Mouse (Mus musculus) heart, embryonic 15.5 days (tissue): ENCODE results near the gene Tbc1d15. TPM values are rescaled to one million over a fixed set of nuclear protein-coding genes. Genes with fewer than 3 reads are reported as not detected.

ENCODE experiments used
- ATAC-seq: fragments of 200-750 bp; cut with Nextera tagmentation; replicated peaks from 2 replicates; pipeline ENCODE4 v1.8.0; 2017; ENCODE audit warnings: low read depth, moderate TSS enrichment; ENCODE audit not compliant: insufficient number of reproducible peaks, insufficient read depth, low FRiP score
- H3K27ac ChIP-seq: fragments of 300-500 bp; sonication (generic); 2 replicates; pipeline ENCODE4 v1.5.1; 2015; ENCODE audit warnings: mild to moderate bottlenecking, inconsistent platforms
- H3K27me3 ChIP-seq: fragments of 300-500 bp; sonication (generic); 2 replicates; pipeline ENCODE4 v1.6.1; 2015; ENCODE audit warnings: inconsistent platforms
- H3K36me3 ChIP-seq: fragments of 300-500 bp; sonication (generic); 2 replicates; pipeline ENCODE4 v1.6.1; 2015; ENCODE audit warnings: mild to moderate bottlenecking, inconsistent platforms
- H3K4me1 ChIP-seq: fragments of 300-500 bp; sonication (generic); replicated peaks from 2 replicates; pipeline ENCODE4 v1.6.1; 2015; ENCODE audit warnings: inconsistent platforms
- H3K4me2 ChIP-seq: fragments of 300-500 bp; sonication (generic); 2 replicates; pipeline ENCODE4 v1.6.1; 2015; ENCODE audit warnings: inconsistent platforms, mild to moderate bottlenecking, moderate library complexity
- H3K4me3 ChIP-seq: fragments of 300-500 bp; sonication (generic); 2 replicates; pipeline ENCODE4 v1.5.1; 2015; ENCODE audit warnings: mild to moderate bottlenecking, inconsistent platforms
- H3K9ac ChIP-seq: fragments of 300-500 bp; sonication (generic); 2 replicates; pipeline ENCODE4 v1.6.1; 2015; ENCODE audit warnings: mild to moderate bottlenecking, inconsistent platforms
- H3K9me3 ChIP-seq: fragments of 300-500 bp; sonication (generic); replicated peaks from 2 replicates; pipeline ENCODE4 v1.6.1; 2016; ENCODE audit warnings: inconsistent platforms
- WGBS: fragments of 180-500 bp; shearing (Covaris S2); methylation state at CpG from one replicate; pipeline ENCODE4 v1.1.7; 2015; ENCODE audit warnings: mixed read lengths; 5-methylcytosine and 5-hydroxymethylcytosine counted together
- polyA plus RNA-seq: library from polyadenylated mRNA; unstranded; fragments of >200 nt; fragmentation: Nextera tagmentation; extraction: Ambion mirVana; gene quantifications from 2 replicates; pipeline ENCODE4 v1.2.1, GENCODE M21; 2015

Tbc1d15 gene
- polyA plus RNA-seq, 1 experiment from 2014 or later: 32.9 TPM

GRCm38 (mm10) chr10:115271649-115272048, 20.4 kb upstream of the Tbc1d15 start:
- no peaks in the 10 kb centered on the region for H3K27me3 ChIP-seq
- H3K36me3 ChIP-seq: no peaks in the 10 kb centered on the region
- WGBS: 63% methylated on average over 5 of the region's 5 CpGs
- no peak overlapping the region for H3K4me3 ChIP-seq
- 0 out of 2 replicates have a peak, but pooled peaks cover 3% of the 10 kb centered on the region for H3K9me3 ChIP-seq
- H3K27ac ChIP-seq: no peak overlapping the region
- H3K4me1 ChIP-seq: no peaks in the 10 kb centered on the region
- no peak overlapping the region for H3K9ac ChIP-seq
- ATAC-seq: no peak
- H3K4me2 ChIP-seq: no peak overlapping the region

GRCm38 (mm10) chr10:115270612-115271390, 19.5 kb upstream of the Tbc1d15 start:
- ATAC-seq: no peak
- Histone ChIP-seq H3K4me1 (no peaks in the 10 kb centered on the region), H3K4me3 (no peak overlapping the region), H3K9ac (no peak overlapping the region), H3K9me3 (0 out of 2 replicates have a peak, but pooled peaks cover 3% of the 10 kb centered on the region), H3K27me3 (no peaks in the 10 kb centered on the region), H3K27ac (no peak overlapping the region), H3K36me3 (no peaks in the 10 kb centered on the region), H3K4me2 (no peak overlapping the region)
- WGBS: 84% methylated on average over 12 of the region's 12 CpGs

GRCm38 (mm10) chr10:115262926-115263562, 11.8 kb upstream of the Tbc1d15 start:
- 62% methylated on average over 5 of the region's 5 CpGs for WGBS
- Histone ChIP-seq H3K9me3 (no peaks in the 10 kb centered on the region), H3K27me3 (no peaks in the 10 kb centered on the region), H3K4me2 (no peak overlapping the region), H3K4me1 (no peaks in the 10 kb centered on the region), H3K36me3 (no peaks in the 10 kb centered on the region), H3K27ac (no peak overlapping the region), H3K4me3 (no peak overlapping the region), H3K9ac (no peak overlapping the region)
- ATAC-seq: no peak

GRCm38 (mm10) chr10:115262261-115262660, 11.0 kb upstream of the Tbc1d15 start:
- no peak for ATAC-seq
- no peaks in the 10 kb centered on the region for H3K27me3 ChIP-seq
- H3K4me3 ChIP-seq: no peak overlapping the region
- no peaks in the 10 kb centered on the region for H3K9me3 ChIP-seq
- no peaks in the 10 kb centered on the region for H3K36me3 ChIP-seq
- H3K9ac ChIP-seq: no peak overlapping the region
- WGBS: 74% methylated on average over 2 of the region's 2 CpGs
- H3K27ac ChIP-seq: no peak overlapping the region
- H3K4me2 ChIP-seq: no peak overlapping the region
- no peaks in the 10 kb centered on the region for H3K4me1 ChIP-seq

GRCm38 (mm10) chr10:115261428-115261827, 10.2 kb upstream of the Tbc1d15 start:
- Histone ChIP-seq H3K4me1 (no peaks in the 10 kb centered on the region), H3K4me3 (no peak overlapping the region), H3K4me2 (no peak overlapping the region), H3K9ac (no peak overlapping the region), H3K27ac (no peak overlapping the region), H3K36me3 (no peaks in the 10 kb centered on the region), H3K27me3 (no peaks in the 10 kb centered on the region), H3K9me3 (no peaks in the 10 kb centered on the region)
- ATAC-seq: no peak
- 84% methylated on average over 3 of the region's 3 CpGs for WGBS

GRCm38 (mm10) chr10:115256162-115256561, 4.9 kb upstream of the Tbc1d15 start:
- WGBS: 77% methylated on average over 5 of the region's 5 CpGs
- no peak for ATAC-seq
- no peaks in the 10 kb centered on the region for H3K27me3 ChIP-seq
- H3K4me3 ChIP-seq: no peak overlapping the region
- no peaks in the 10 kb centered on the region for H3K36me3 ChIP-seq
- no peak overlapping the region for H3K27ac ChIP-seq
- no peak overlapping the region for H3K4me2 ChIP-seq
- H3K9me3 ChIP-seq: no peaks in the 10 kb centered on the region
- no peak overlapping the region for H3K9ac ChIP-seq
- H3K4me1 ChIP-seq: no peaks in the 10 kb centered on the region; the same call in 1 of the 2 replicates

- WGBS: 65% methylated on average over 3 of the region's 3 CpGs
- H3K27me3 ChIP-seq: no peaks in the 10 kb centered on the region
Measured at GRCm38 (mm10) chr10:115253521-115253920, 2.3 kb upstream of the Tbc1d15 start.

GRCm38 (mm10) chr10:115252321-115252757, 1.1 kb upstream of the Tbc1d15 start:
- Histone ChIP-seq H3K27ac (peak overlapping the region; percentile 80), H3K4me1 (peaks cover 20% of the 10 kb centered on the region), H3K36me3 (no peaks in the 10 kb centered on the region), H3K9ac (peak overlapping the region; percentile 39), H3K4me2 (peak overlapping the region; percentile 79), H3K4me3 (peak overlapping the region; percentile 99), H3K9me3 (no peaks in the 10 kb centered on the region), H3K27me3 (no peaks in the 10 kb centered on the region)
- 1% methylated on average over 10 of the region's 10 CpGs for WGBS
- no peak for ATAC-seq

More at GRCm38 (mm10) chr10:115253521-115253920, 2.3 kb upstream of the Tbc1d15 start:
- Histone ChIP-seq H3K27ac (no peak overlapping the region), H3K9ac (no peak overlapping the region), H3K36me3 (no peaks in the 10 kb centered on the region), H3K4me3 (no peak overlapping the region), H3K9me3 (no peaks in the 10 kb centered on the region), H3K4me2 (no peak overlapping the region), H3K4me1 (peaks cover 10% of the 10 kb centered on the region)
- ATAC-seq: no peak

- Histone ChIP-seq H3K27me3 (no peaks in the 10 kb centered on the region), H3K9me3 (no peaks in the 10 kb centered on the region), H3K4me2 (peak overlapping the region; percentile 79), H3K36me3 (no peaks in the 10 kb centered on the region), H3K4me1 (peaks cover 20% of the 10 kb centered on the region), H3K4me3 (peak overlapping the region; percentile 99), H3K27ac (peak overlapping the region; percentile 74), H3K9ac (peak overlapping the region; percentile 87)
- no peak for ATAC-seq
- 17% methylated on average over 38 of the region's 38 CpGs for WGBS
Measured at GRCm38 (mm10) chr10:115250235-115251087, 806 bp downstream of the Tbc1d15 start.

- 41% methylated on average over 7 of the region's 7 CpGs for WGBS
- no peaks in the 10 kb centered on the region for H3K9me3 ChIP-seq
- H3K9ac ChIP-seq: no peak overlapping the region
- no peak for ATAC-seq
- H3K27ac ChIP-seq: no peak overlapping the region
- no peak overlapping the region for H3K4me3 ChIP-seq
- H3K4me2 ChIP-seq: no peak overlapping the region
- H3K4me1 ChIP-seq: peaks cover 20% of the 10 kb centered on the region
- H3K27me3 ChIP-seq: no peaks in the 10 kb centered on the region
- no peaks in the 10 kb centered on the region for H3K36me3 ChIP-seq
Measured at GRCm38 (mm10) chr10:115248041-115248440, 3.2 kb downstream of the Tbc1d15 start.

GRCm38 (mm10) chr10:115245488-115245887, 5.8 kb downstream of the Tbc1d15 start:
- Histone ChIP-seq H3K9ac (no peak overlapping the region), H3K4me1 (peaks cover 27% of the 10 kb centered on the region), H3K36me3 (no peaks in the 10 kb centered on the region; the same call in 1 of the 2 replicates), H3K4me2 (no peak overlapping the region), H3K9me3 (no peaks in the 10 kb centered on the region), H3K27me3 (no peaks in the 10 kb centered on the region), H3K27ac (no peak overlapping the region), H3K4me3 (no peak overlapping the region)
- no peak for ATAC-seq
- 77% methylated on average over 2 of the region's 2 CpGs for WGBS
